Mouse (Mus musculus): ENCODE data around the gene Syt7. TPM values are rescaled to one million over a fixed set of nuclear protein-coding genes. Genes with fewer than 3 reads are reported as not detected.
A peak's percentile ranks its signal among the peaks of the same experiment; 100 is the strongest.

Gene Syt7
- polyA plus RNA-seq, 1 experiment from 2014 or later, result 3.9 TPM

- Histone ChIP-seq H3K27me3 (peaks cover 3% of the 10 kb centered on the region; the same call in 1 of the 2 replicates), H3K9me3 (no peaks in the 10 kb centered on the region), H3K4me3 (no peak overlapping the region), H3K4me1 (0 out of 2 replicates have a peak, but pooled peaks cover 6% of the 10 kb centered on the region), H3K4me2 (replicated peaks) (no peak overlapping the region), H3K9ac (replicated peaks) (no peak overlapping the region), H3K36me3 (no peaks in the 10 kb centered on the region), H3K27ac (replicated peaks) (no peak overlapping the region)
- WGBS, result 22% methylated on average over 6 of the region's 6 CpGs
- peak; percentile 38; the same call in 1 of the 2 replicates for ATAC-seq (ENCODE audit: low FRiP score, low read depth)
Observed at GRCm38 (mm10) chr19:10473779-10474178, 84.9 kb downstream of the Syt7 start.

GRCm38 (mm10) chr19:10479541-10479940, 90.7 kb downstream of the Syt7 start:
- H3K4me2 ChIP-seq (replicated peaks), result no peak overlapping the region
- no peaks in the 10 kb centered on the region for H3K36me3 ChIP-seq
- 80% methylated on average over 4 of the region's 4 CpGs for WGBS
- peaks cover 11% of the 10 kb centered on the region for H3K4me1 ChIP-seq
- H3K9me3 ChIP-seq, result no peaks in the 10 kb centered on the region
- H3K4me3 ChIP-seq, result no peak overlapping the region
- no peak overlapping the region for H3K27ac ChIP-seq (replicated peaks)
- H3K9ac ChIP-seq (replicated peaks), result no peak overlapping the region
- ATAC-seq (ENCODE audit: low FRiP score, low read depth), result no peak
- peaks cover 3% of the 10 kb centered on the region; the same call in 1 of the 2 replicates for H3K27me3 ChIP-seq

- no peaks in the 10 kb centered on the region for H3K9me3 ChIP-seq
- H3K4me3 ChIP-seq, result no peak within 1 kb of the TSS
- ATAC-seq (ENCODE audit: low FRiP score, low read depth), result peak; percentile 74
- 0 out of 2 replicates have a peak within 1 kb of the TSS, but pooled peaks have one; percentile 5 for H3K4me2 ChIP-seq (replicated peaks)
- no peaks in the 10 kb centered on the region for H3K36me3 ChIP-seq
- H3K4me1 ChIP-seq, result peaks cover 11% of the 10 kb centered on the region
- peaks cover 14% of the 10 kb centered on the region; the same call in 1 of the 2 replicates for H3K27me3 ChIP-seq
- WGBS, result 21% methylated on average over 6 of the region's 6 CpGs
- H3K27ac ChIP-seq (replicated peaks), result no peak within 1 kb of the TSS
- H3K9ac ChIP-seq (replicated peaks), result no peak within 1 kb of the TSS
Observed at GRCm38 (mm10) chr19:10482703-10483102, 93.8 kb downstream of the Syt7 start, which contains the start of gene Ppp1r32. Gene Ppp1r32, minus strand, starts transcription at chr19:10482928.

- peaks cover 11% of the 10 kb centered on the region for H3K4me1 ChIP-seq
- peak; percentile 80 for ATAC-seq (ENCODE audit: low FRiP score, low read depth)
- H3K36me3 ChIP-seq, result no peaks in the 10 kb centered on the region
- peaks cover 14% of the 10 kb centered on the region; the same call in 1 of the 2 replicates for H3K27me3 ChIP-seq
- H3K9me3 ChIP-seq, result no peaks in the 10 kb centered on the region
- H3K9ac ChIP-seq (replicated peaks), result no peak overlapping the region
- WGBS, result 26% methylated on average over 9 of the region's 9 CpGs
- H3K4me2 ChIP-seq (replicated peaks), result no peak overlapping the region
- H3K4me3 ChIP-seq, result no peak overlapping the region
- no peak overlapping the region for H3K27ac ChIP-seq (replicated peaks)
Observed at GRCm38 (mm10) chr19:10486264-10486738, 97.4 kb downstream of the Syt7 start.

GRCm38 (mm10) chr19:10495670-10496069, 106.8 kb downstream of the Syt7 start:
- Histone ChIP-seq H3K9ac (replicated peaks) (no peak overlapping the region), H3K36me3 (peaks cover 16% of the 10 kb centered on the region), H3K4me2 (replicated peaks) (no peak overlapping the region), H3K27me3 (no peaks in the 10 kb centered on the region), H3K9me3 (no peaks in the 10 kb centered on the region), H3K4me1 (no peaks in the 10 kb centered on the region; the same call in 1 of the 2 replicates), H3K27ac (replicated peaks) (no peak overlapping the region), H3K4me3 (no peak overlapping the region)
- WGBS, result 88% methylated on average over 1 of the region's 1 CpGs
- ATAC-seq (ENCODE audit: low FRiP score, low read depth), result no peak

GRCm38 (mm10) chr19:10496976-10497375, 108.1 kb downstream of the Syt7 start:
- ATAC-seq (ENCODE audit: low FRiP score, low read depth), result no peak
- WGBS, result 47% methylated on average over 2 of the region's 2 CpGs

GRCm38 (mm10) chr19:10497512-10498160, 108.7 kb downstream of the Syt7 start:
- Histone ChIP-seq H3K9me3 (no peaks in the 10 kb centered on the region), H3K4me2 (replicated peaks) (no peak overlapping the region), H3K36me3 (peaks cover 29% of the 10 kb centered on the region), H3K9ac (replicated peaks) (no peak overlapping the region), H3K4me3 (no peak overlapping the region), H3K27me3 (no peaks in the 10 kb centered on the region), H3K27ac (replicated peaks) (0 out of 2 replicates have a peak overlapping the region, but pooled peaks have one; percentile 56), H3K4me1 (peaks cover 3% of the 10 kb centered on the region; the same call in 1 of the 2 replicates)
- WGBS, result 51% methylated on average over 8 of the region's 8 CpGs
- no peak for ATAC-seq (ENCODE audit: low FRiP score, low read depth)

More at GRCm38 (mm10) chr19:10496976-10497375, 108.1 kb downstream of the Syt7 start:
- Histone ChIP-seq H3K27me3 (no peaks in the 10 kb centered on the region), H3K9ac (replicated peaks) (no peak overlapping the region), H3K4me3 (no peak overlapping the region), H3K9me3 (no peaks in the 10 kb centered on the region), H3K36me3 (peaks cover 28% of the 10 kb centered on the region), H3K4me1 (no peaks in the 10 kb centered on the region; the same call in 1 of the 2 replicates), H3K4me2 (replicated peaks) (no peak overlapping the region), H3K27ac (replicated peaks) (peak overlapping the region; percentile 56; the same call in 1 of the 2 replicates)

GRCm38 (mm10) chr19:10500581-10500980, 111.7 kb downstream of the Syt7 start:
- Histone ChIP-seq H3K4me3 (no peak overlapping the region), H3K9ac (replicated peaks) (no peak overlapping the region), H3K4me1 (peaks cover 3% of the 10 kb centered on the region; the same call in 1 of the 2 replicates), H3K4me2 (replicated peaks) (no peak overlapping the region), H3K9me3 (no peaks in the 10 kb centered on the region), H3K27ac (replicated peaks) (no peak overlapping the region), H3K36me3 (peaks cover 38% of the 10 kb centered on the region), H3K27me3 (no peaks in the 10 kb centered on the region)
- 96% methylated on average over 8 of the region's 8 CpGs for whole genome bisulfite sequencing
- ATAC-seq (ENCODE audit: low FRiP score, low read depth), result no peak

- Histone ChIP-seq H3K27me3 (no peaks in the 10 kb centered on the region), H3K36me3 (peaks cover 54% of the 10 kb centered on the region), H3K9me3 (no peaks in the 10 kb centered on the region), H3K4me3 (no peak overlapping the region), H3K27ac (replicated peaks) (no peak overlapping the region), H3K9ac (replicated peaks) (no peak overlapping the region), H3K4me2 (replicated peaks) (no peak overlapping the region), H3K4me1 (peaks cover 3% of the 10 kb centered on the region; the same call in 1 of the 2 replicates)
- ATAC-seq (ENCODE audit: low FRiP score, low read depth), result peak; percentile 73; the same call in 1 of the 2 replicates
- 2% methylated on average over 4 of the region's 4 CpGs for WGBS
Observed at GRCm38 (mm10) chr19:10502571-10502970, 113.7 kb downstream of the Syt7 start.

Other genes with a start within 250 kb of the Syt7 start
- 192 and 201 TPM in 2 replicates for gene Fads1, start 206.2 kb upstream of the Syt7 start, polyA plus RNA-seq (2016; fragmentation: Nextera tagmentation; extraction: Ambion mirVana)
- 298 and 313 TPM in 2 replicates for gene Tmem258, start 185.1 kb upstream of the Syt7 start, polyA plus RNA-seq (2016; fragmentation: Nextera tagmentation; extraction: Ambion mirVana)
- 95.9 and 98.9 TPM in 2 replicates for gene Fen1, start 184.9 kb upstream of the Syt7 start, polyA plus RNA-seq (2016; fragmentation: Nextera tagmentation; extraction: Ambion mirVana)
- 1.1 and 1.5 TPM in 2 replicates for gene Myrf, start 148.3 kb upstream of the Syt7 start, polyA plus RNA-seq (2016; fragmentation: Nextera tagmentation; extraction: Ambion mirVana)
- 4.2 and 4.4 TPM in 2 replicates for gene Dagla, start 84.2 kb upstream of the Syt7 start, polyA plus RNA-seq (2016; fragmentation: Nextera tagmentation; extraction: Ambion mirVana)
- 0.36 and 1.2 TPM in 2 replicates for gene Lrrc10b, start 68.4 kb downstream of the Syt7 start, polyA plus RNA-seq (2016; fragmentation: Nextera tagmentation; extraction: Ambion mirVana)
- gene Ppp1r32, start 93.8 kb downstream of the Syt7 start, polyA plus RNA-seq (2016; fragmentation: Nextera tagmentation; extraction: Ambion mirVana), result 0.27 and 1.1 TPM in 2 replicates
- gene Cpsf7, start 136.2 kb downstream of the Syt7 start, polyA plus RNA-seq (2016; fragmentation: Nextera tagmentation; extraction: Ambion mirVana), result 61.8 and 67.6 TPM in 2 replicates
- 54.8 and 54.9 TPM in 2 replicates for gene Sdhaf2, start 137.1 kb downstream of the Syt7 start, polyA plus RNA-seq (2016; fragmentation: Nextera tagmentation; extraction: Ambion mirVana)
- 52.3 and 58.5 TPM in 2 replicates for gene Tmem216, start 167.1 kb downstream of the Syt7 start, polyA plus RNA-seq (2016; fragmentation: Nextera tagmentation; extraction: Ambion mirVana)
- gene Cyb561a3, start 188.1 kb downstream of the Syt7 start, polyA plus RNA-seq (2016; fragmentation: Nextera tagmentation; extraction: Ambion mirVana), result 15.6 and 16.7 TPM in 2 replicates
- 50.4 and 52.5 TPM in 2 replicates for gene Tmem138, start 188.3 kb downstream of the Syt7 start, polyA plus RNA-seq (2016; fragmentation: Nextera tagmentation; extraction: Ambion mirVana)
- gene Ddb1, start 216.2 kb downstream of the Syt7 start, polyA plus RNA-seq (2016; fragmentation: Nextera tagmentation; extraction: Ambion mirVana), result 406 and 413 TPM in 2 replicates
- gene Tkfc, start 216.6 kb downstream of the Syt7 start, polyA plus RNA-seq (2016; fragmentation: Nextera tagmentation; extraction: Ambion mirVana), result 22.9 and 25.0 TPM in 2 replicates
- gene Vwce, start 245.1 kb downstream of the Syt7 start, polyA plus RNA-seq (2016; fragmentation: Nextera tagmentation; extraction: Ambion mirVana), result 0.33 and 0.54 TPM in 2 replicates